Mouse (Mus musculus) neural tube, embryonic 12.5 days (tissue): ENCODE data around the gene Ctsd. TPM values are rescaled to one million over a fixed set of nuclear protein-coding genes. Genes with fewer than 3 reads are reported as not detected.
A peak's percentile ranks its signal among the peaks of the same experiment; 100 is the strongest.

Experiments
- ATAC-seq: fragments of 200-750 bp; cut with Nextera tagmentation; 2 replicates; pipeline ENCODE4 v1.8.0; 2017; ENCODE audit warnings: low read depth, mild to moderate bottlenecking, moderate TSS enrichment, moderate library complexity; ENCODE audit not compliant: low FRiP score
- H3K27ac ChIP-seq: fragments of 300-500 bp; sonication (generic); 2 replicates; pipeline ENCODE4 v1.5.1; 2016
- H3K27me3 ChIP-seq: fragments of 300-500 bp; sonication (generic); replicated peaks from 2 replicates; pipeline ENCODE4 v1.6.1; 2016; ENCODE audit warnings: mild to moderate bottlenecking
- H3K36me3 ChIP-seq: fragments of 300-500 bp; sonication (generic); 2 replicates; pipeline ENCODE4 v1.6.1; 2016; ENCODE audit warnings: mild to moderate bottlenecking
- H3K4me1 ChIP-seq: fragments of 300-500 bp; sonication (generic); 2 replicates; pipeline ENCODE4 v1.6.1; 2016
- H3K4me2 ChIP-seq: fragments of 300-500 bp; sonication (generic); replicated peaks from 2 replicates; pipeline ENCODE4 v1.6.1; 2016; ENCODE audit warnings: mild to moderate bottlenecking
- H3K4me3 ChIP-seq: fragments of 300-500 bp; sonication (generic); 2 replicates; pipeline ENCODE4 v1.5.1; 2016
- H3K9ac ChIP-seq: fragments of 300-500 bp; sonication (generic); 2 replicates; pipeline ENCODE4 v1.6.1; 2016; ENCODE audit warnings: mild to moderate bottlenecking
- H3K9me3 ChIP-seq: fragments of 300-500 bp; sonication (generic); 2 replicates; pipeline ENCODE4 v1.6.1; 2016; ENCODE audit warnings: mild to moderate bottlenecking
- WGBS: fragments of 180-500 bp; shearing (Covaris S2); methylation state at CpG from one replicate; pipeline ENCODE4 v1.1.7; 2016; 5-methylcytosine and 5-hydroxymethylcytosine counted together
- polyA plus RNA-seq: library from polyadenylated mRNA; unstranded; fragments of >200 nt; fragmentation: Nextera tagmentation; extraction: Ambion mirVana; gene quantifications from 2 replicates; pipeline ENCODE4 v1.2.1, GENCODE M21; 2016

Gene Ctsd
- polyA plus RNA-seq, result 200 and 207 TPM in 2 replicates

DNA sequence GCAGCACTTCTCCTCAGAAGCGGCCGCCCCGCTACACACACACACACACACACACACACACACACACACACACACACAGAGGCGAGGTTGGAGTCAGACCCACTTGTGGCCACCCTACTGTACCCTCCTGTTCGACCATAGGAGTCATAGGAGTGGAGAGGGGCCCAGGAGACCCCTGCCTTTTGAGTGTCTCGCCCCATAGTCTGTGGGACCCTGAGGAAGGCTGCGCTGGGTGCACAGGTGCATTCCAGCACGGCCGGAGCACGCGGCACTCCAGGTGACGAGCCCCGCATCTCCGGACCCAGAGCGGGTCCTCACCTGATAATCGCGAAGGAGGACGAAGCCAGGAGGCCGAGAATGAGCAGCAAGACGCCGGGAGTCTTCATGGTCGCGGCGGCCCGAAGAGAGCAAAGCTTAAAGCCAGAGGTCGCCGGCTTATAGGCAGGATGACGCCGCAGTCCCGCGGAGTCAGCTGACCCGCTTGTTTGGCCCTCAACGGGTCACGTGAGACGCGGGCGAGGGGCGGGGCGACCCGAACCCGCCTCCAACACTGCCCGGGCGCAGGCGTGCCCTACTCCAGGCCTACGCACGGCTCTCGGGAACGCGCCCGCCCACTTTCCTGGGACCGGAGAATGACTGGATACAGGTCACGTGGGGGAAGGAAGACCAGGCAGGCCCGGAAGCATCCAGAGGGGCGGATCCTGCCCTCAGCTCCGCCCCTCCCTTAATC is at the start of gene Ctsd:
Gene Ctsd (minus strand): TSS at position 620 of the 730 bp plus-strand sequence.
- Histone ChIP-seq H3K27me3 (no peaks in the 10 kb centered on the region), H3K4me3 (peak within 1 kb of the TSS; percentile 77), H3K9me3 (no peaks in the 10 kb centered on the region), H3K4me2 (peak within 1 kb of the TSS; percentile 94), H3K36me3 (peaks cover 29% of the 10 kb centered on the region), H3K27ac (no peak within 1 kb of the TSS), H3K4me1 (peaks cover 18% of the 10 kb centered on the region), H3K9ac (peak within 1 kb of the TSS; percentile 76)
- WGBS, result under 1% methylated on average over 52 of the region's 55 CpGs
- peak; percentile 97 for ATAC-seq

GRCm38 (mm10) chr7:142437324-142437723 is 49.5 kb upstream of the Ctsd start:
- Histone ChIP-seq H3K27me3 (no peaks in the 10 kb centered on the region), H3K9me3 (no peaks in the 10 kb centered on the region), H3K9ac (no peak overlapping the region), H3K4me2 (no peak overlapping the region), H3K36me3 (no peaks in the 10 kb centered on the region), H3K4me1 (peaks cover 6% of the 10 kb centered on the region; the same call in 1 of the 2 replicates), H3K4me3 (no peak overlapping the region), H3K27ac (no peak overlapping the region)
- no peak for ATAC-seq
- 84% methylated on average over 5 of the region's 5 CpGs for WGBS

DNA sequence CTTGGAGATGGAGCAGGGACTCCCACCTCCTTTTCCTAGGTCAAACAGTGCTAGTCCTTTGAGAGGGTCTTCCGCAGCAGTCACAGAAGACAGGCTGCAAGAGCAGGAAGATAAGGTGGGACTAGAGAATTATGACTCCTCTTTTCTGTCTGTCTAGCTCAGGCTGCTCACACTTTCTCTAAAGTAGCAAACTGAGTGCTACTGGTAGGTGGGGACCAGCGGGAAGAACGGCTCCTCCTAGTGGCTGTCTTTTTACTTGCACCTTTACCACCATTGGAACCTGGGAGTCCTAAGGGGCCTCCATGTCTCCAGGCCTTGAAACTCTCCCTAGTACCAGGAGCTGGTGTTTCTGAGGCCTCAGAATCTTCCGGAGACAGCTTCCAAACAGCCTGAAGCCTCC is 47.7 kb upstream of the Ctsd start:
- 28% methylated on average over 4 of the region's 4 CpGs for WGBS
- Histone ChIP-seq H3K4me3 (no peak overlapping the region), H3K9ac (no peak overlapping the region)

GRCm38 (mm10) chr7:142434137-142434865 is 46.5 kb upstream of the Ctsd start, which contains the start of gene Syt8:
Gene Syt8, plus strand, starts transcription at chr7:142434850.
- H3K36me3 ChIP-seq, result no peaks in the 10 kb centered on the region
- 88% methylated on average over 10 of the region's 10 CpGs for WGBS
- no peak within 1 kb of the TSS for H3K4me2 ChIP-seq
- no peak within 1 kb of the TSS for H3K4me3 ChIP-seq
- no peak within 1 kb of the TSS for H3K27ac ChIP-seq
- H3K9ac ChIP-seq, result no peak within 1 kb of the TSS
- ATAC-seq, result no peak
- peaks cover 19% of the 10 kb centered on the region for H3K4me1 ChIP-seq
- H3K27me3 ChIP-seq, result no peaks in the 10 kb centered on the region
- no peaks in the 10 kb centered on the region for H3K9me3 ChIP-seq

More for the DNA sequence above, 47.7 kb upstream of the Ctsd start:
- H3K4me2 ChIP-seq, result no peak overlapping the region
- ATAC-seq, result no peak
- peaks cover 10% of the 10 kb centered on the region for H3K4me1 ChIP-seq
- H3K27me3 ChIP-seq, result no peaks in the 10 kb centered on the region
- H3K36me3 ChIP-seq, result no peaks in the 10 kb centered on the region
- no peak overlapping the region for H3K27ac ChIP-seq
- no peaks in the 10 kb centered on the region for H3K9me3 ChIP-seq

DNA sequence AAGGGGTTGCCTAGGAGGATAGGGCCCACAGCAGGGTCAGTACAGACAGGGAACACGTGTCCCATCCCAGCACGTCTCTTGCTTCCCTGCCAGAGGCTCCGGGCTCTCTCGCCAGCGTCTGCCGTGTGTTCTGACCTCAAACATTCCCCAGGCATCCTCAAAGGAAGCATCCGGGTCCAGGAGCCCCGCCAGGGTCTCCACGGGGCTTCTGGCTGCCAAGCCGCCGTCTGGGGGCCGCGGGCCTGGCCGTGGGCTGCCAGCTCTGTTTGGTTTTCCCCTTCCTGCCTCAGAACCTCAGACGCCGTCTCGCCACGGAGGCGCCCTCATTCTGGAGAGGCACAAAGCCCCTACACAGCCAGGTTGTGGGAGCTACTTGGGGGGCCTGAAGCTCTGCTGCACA is 45.8 kb upstream of the Ctsd start:
- ATAC-seq, result no peak
- Histone ChIP-seq H3K27me3 (no peaks in the 10 kb centered on the region), H3K27ac (no peak overlapping the region), H3K9ac (no peak overlapping the region), H3K4me3 (no peak overlapping the region), H3K9me3 (no peaks in the 10 kb centered on the region), H3K4me1 (peaks cover 19% of the 10 kb centered on the region), H3K36me3 (no peaks in the 10 kb centered on the region), H3K4me2 (no peak overlapping the region)
- 57% methylated on average over 19 of the region's 19 CpGs for WGBS

DNA sequence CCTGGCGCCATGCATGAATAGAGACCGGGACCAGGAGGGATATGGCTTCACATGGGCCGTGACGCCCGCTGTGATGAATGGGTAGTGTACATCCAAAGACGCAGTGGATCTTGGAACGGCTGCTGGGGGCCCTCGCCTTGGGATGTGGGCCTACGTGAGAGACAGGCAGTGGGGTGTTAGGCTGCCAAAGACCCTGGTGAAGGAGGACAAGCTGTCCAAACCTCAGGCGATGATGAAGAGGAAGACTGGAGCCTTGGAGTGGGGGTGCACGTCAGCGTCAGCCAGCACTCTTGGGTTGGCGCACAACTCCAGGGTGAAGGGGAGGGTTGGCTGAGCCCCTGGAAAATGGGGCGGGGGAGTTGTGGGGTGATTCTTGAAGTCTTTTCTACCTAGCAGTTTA is 43.3 kb upstream of the Ctsd start:
- WGBS, result 84% methylated on average over 14 of the region's 14 CpGs
- Histone ChIP-seq H3K9ac (no peak overlapping the region), H3K4me3 (no peak overlapping the region), H3K36me3 (no peaks in the 10 kb centered on the region), H3K27me3 (0 out of 2 replicates have a peak, but pooled peaks cover 4% of the 10 kb centered on the region), H3K4me2 (no peak overlapping the region), H3K4me1 (peaks cover 19% of the 10 kb centered on the region), H3K27ac (no peak overlapping the region), H3K9me3 (no peaks in the 10 kb centered on the region)
- no peak for ATAC-seq

- Histone ChIP-seq H3K27me3 (0 out of 2 replicates have a peak, but pooled peaks cover 4% of the 10 kb centered on the region), H3K9me3 (no peaks in the 10 kb centered on the region), H3K9ac (no peak overlapping the region), H3K36me3 (no peaks in the 10 kb centered on the region), H3K4me1 (peaks cover 19% of the 10 kb centered on the region), H3K4me2 (no peak overlapping the region), H3K27ac (no peak overlapping the region), H3K4me3 (no peak overlapping the region)
- peak; percentile 79 for ATAC-seq
- WGBS, result 55% methylated on average over 12 of the region's 12 CpGs
These were observed 42.4 kb upstream of the Ctsd start for GRCm38 (mm10) chr7:142430160-142430678.

DNA sequence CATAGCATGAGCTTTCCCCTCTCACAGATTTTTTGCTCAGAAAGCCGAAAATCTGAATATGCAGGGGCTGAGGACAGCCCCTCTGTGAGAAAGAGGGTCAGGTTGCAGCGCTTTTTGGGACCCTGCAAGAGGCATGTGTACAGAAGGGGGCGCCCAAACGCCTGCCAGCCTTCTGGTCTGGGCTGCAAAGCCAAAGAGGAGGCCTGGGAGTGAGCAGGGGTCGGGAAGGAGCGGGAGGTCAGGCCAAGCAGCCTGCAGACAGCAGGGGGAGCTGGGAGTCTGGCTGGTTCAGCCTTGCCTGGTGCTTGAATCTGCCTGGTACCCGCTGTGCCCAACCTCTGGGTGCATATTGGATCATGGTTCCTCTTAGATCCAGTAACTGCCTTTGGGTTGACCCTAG is 40.4 kb upstream of the Ctsd start:
- Histone ChIP-seq H3K4me2 (no peak overlapping the region), H3K36me3 (no peaks in the 10 kb centered on the region), H3K4me1 (peaks cover 17% of the 10 kb centered on the region), H3K9ac (no peak overlapping the region), H3K27ac (no peak overlapping the region), H3K9me3 (0 out of 2 replicates have a peak, but pooled peaks cover 4% of the 10 kb centered on the region), H3K27me3 (0 out of 2 replicates have a peak, but pooled peaks cover 4% of the 10 kb centered on the region), H3K4me3 (no peak overlapping the region)
- 4% methylated on average over 7 of the region's 7 CpGs for WGBS
- no peak for ATAC-seq

DNA sequence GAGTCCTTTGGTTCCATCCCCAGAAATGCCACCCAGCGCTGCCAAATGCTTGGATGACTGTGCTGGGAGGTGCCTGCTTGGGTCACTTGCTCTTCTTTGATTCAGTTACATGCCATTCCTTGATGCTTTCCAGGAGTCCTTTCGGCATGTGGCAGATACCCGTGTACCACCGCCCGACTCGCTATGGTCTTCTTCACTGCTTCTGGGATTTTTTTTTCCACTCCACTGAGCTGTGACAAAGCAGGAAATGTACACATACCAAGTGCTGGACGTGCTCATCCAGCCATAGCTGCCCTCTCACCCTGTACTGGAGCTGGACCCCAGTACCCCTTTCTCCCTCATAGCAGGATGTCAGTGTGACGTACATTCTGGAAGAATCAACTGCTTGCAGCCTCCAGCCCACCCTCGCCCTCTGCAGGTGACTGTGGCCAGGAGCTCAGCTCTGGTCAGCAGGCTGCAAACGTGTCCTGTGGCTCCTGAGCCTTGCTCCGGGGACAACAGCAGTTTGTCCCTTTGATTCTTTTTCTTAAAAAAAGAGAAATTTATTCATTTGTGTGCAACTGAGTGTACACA is 37.9 kb upstream of the Ctsd start:
- Histone ChIP-seq H3K27ac (no peak overlapping the region), H3K27me3 (0 out of 2 replicates have a peak, but pooled peaks cover 4% of the 10 kb centered on the region), H3K4me1 (peaks cover 12% of the 10 kb centered on the region), H3K9me3 (0 out of 2 replicates have a peak, but pooled peaks cover 4% of the 10 kb centered on the region), H3K36me3 (no peaks in the 10 kb centered on the region), H3K4me3 (no peak overlapping the region), H3K9ac (no peak overlapping the region), H3K4me2 (no peak overlapping the region)
- 66% methylated on average over 11 of the region's 11 CpGs for WGBS
- no peak for ATAC-seq

DNA sequence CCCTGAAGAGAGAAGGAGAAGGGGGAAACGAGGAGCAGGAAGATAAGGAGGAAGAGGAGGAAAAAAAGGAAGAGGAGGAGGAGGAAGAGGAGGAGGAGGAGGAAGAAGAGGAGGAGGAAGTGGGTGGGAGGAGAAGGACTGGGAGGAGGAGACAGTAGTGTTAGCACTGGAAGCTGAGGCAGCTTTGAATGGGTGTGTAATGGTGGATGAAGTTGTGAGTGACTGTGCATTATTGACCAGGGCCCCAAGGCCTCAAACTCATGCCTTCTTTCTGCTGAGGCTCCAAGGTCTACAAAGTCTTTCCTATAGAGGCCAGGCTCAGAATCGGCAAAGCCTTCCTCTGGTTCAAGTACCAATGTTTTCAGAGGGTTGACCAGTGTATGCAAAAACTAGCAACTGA is 34.0 kb upstream of the Ctsd start:
- Histone ChIP-seq H3K9me3 (0 out of 2 replicates have a peak, but pooled peaks cover 4% of the 10 kb centered on the region), H3K27me3 (0 out of 2 replicates have a peak, but pooled peaks cover under 1% of the 10 kb centered on the region), H3K27ac (no peak overlapping the region), H3K9ac (no peak overlapping the region), H3K36me3 (no peaks in the 10 kb centered on the region), H3K4me1 (no peaks in the 10 kb centered on the region), H3K4me3 (no peak overlapping the region), H3K4me2 (no peak overlapping the region)
- 76% methylated on average over 2 of the region's 2 CpGs for WGBS
- no peak for ATAC-seq

DNA sequence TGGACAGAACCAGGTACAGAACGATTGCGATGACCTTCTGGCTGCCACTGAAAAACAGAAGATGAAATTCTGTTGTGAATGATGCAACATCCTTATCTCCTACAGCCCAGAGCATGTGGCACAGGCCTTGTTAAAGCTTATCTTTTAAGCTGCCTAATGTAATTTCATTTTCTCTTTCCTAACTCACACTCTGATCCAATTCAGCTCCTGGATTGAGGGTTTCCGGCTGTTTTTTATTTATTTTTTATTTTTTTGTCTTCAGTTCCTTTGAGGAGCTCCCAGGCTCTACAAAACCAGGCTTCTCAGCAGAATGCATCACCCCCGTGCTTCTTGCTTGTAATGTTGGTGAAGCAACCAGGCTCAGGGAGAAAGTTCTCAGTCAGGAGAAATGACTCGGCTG is 32.0 kb upstream of the Ctsd start:
- WGBS, result 89% methylated on average over 5 of the region's 5 CpGs

GRCm38 (mm10) chr7:142418679-142419078 is 30.8 kb upstream of the Ctsd start:
- Histone ChIP-seq H3K27me3 (no peaks in the 10 kb centered on the region), H3K4me2 (no peak overlapping the region), H3K27ac (no peak overlapping the region), H3K4me1 (no peaks in the 10 kb centered on the region), H3K4me3 (no peak overlapping the region), H3K9ac (no peak overlapping the region), H3K36me3 (no peaks in the 10 kb centered on the region), H3K9me3 (0 out of 2 replicates have a peak, but pooled peaks cover 4% of the 10 kb centered on the region)
- WGBS, result 91% methylated on average over 8 of the region's 8 CpGs
- ATAC-seq, result no peak

More for the DNA sequence above, 32.0 kb upstream of the Ctsd start:
- Histone ChIP-seq H3K9me3 (0 out of 2 replicates have a peak, but pooled peaks cover 4% of the 10 kb centered on the region), H3K4me2 (no peak overlapping the region), H3K4me1 (no peaks in the 10 kb centered on the region), H3K27ac (no peak overlapping the region), H3K27me3 (no peaks in the 10 kb centered on the region), H3K36me3 (no peaks in the 10 kb centered on the region), H3K9ac (no peak overlapping the region), H3K4me3 (no peak overlapping the region)
- ATAC-seq, result no peak
